Mouse (Mus musculus) heart, postnatal 4 days (tissue): ENCODE measurements at regions not wholly inside any gene's neighbourhood (a gene's known extent, or its start where the extent isn't known, plus 50 kb on each side); places are given as distances from the start of the nearest gene placed in this dataset.

Experiments used
- DNase-seq: peaks from one replicate; pipeline ENCODE4 v3.0.0; 2021

- no peak for DNase-seq
Observed at GRCm38 (mm10) chr3:130977921-130978700, 132.2 kb upstream of the Lef1 start.

GRCm38 (mm10) chr3:130976206-130976605, 134.1 kb upstream of the Lef1 start:
- DNase-seq = no peak

GRCm38 (mm10) chr3:130975291-130975690, 135.0 kb upstream of the Lef1 start:
- no peak for DNase-seq

- peak; percentile 37 for DNase-seq
Observed at GRCm38 (mm10) chr3:130972126-130972525, 138.1 kb upstream of the Lef1 start.

- DNase-seq = no peak
Observed at GRCm38 (mm10) chr3:130965275-130965674, 145.0 kb upstream of the Lef1 start.

- no peak for DNase-seq
Observed at GRCm38 (mm10) chr3:130964088-130964487, 146.2 kb upstream of the Lef1 start.

- DNase-seq = no peak
Observed at GRCm38 (mm10) chr3:130963625-130964024, 146.6 kb upstream of the Lef1 start.

GRCm38 (mm10) chr3:130962701-130963472, 147.4 kb upstream of the Lef1 start:
- DNase-seq = no peak

- no peak for DNase-seq
Observed at GRCm38 (mm10) chr3:130962151-130962633, 148.1 kb upstream of the Lef1 start.

GRCm38 (mm10) chr3:130961704-130962103, 148.6 kb upstream of the Lef1 start:
- no peak for DNase-seq

- no peak for DNase-seq
Observed at GRCm38 (mm10) chr3:130955958-130956357, 154.3 kb upstream of the Lef1 start.

- DNase-seq = no peak
Observed at GRCm38 (mm10) chr3:130951381-130951780, 158.9 kb upstream of the Lef1 start.

GRCm38 (mm10) chr3:130950872-130951271, 159.4 kb upstream of the Lef1 start:
- no peak for DNase-seq

GRCm38 (mm10) chr3:130947880-130948279, 162.4 kb upstream of the Lef1 start:
- DNase-seq = no peak

- DNase-seq = no peak
Observed at GRCm38 (mm10) chr3:130947277-130947606, 163.0 kb upstream of the Lef1 start.

GRCm38 (mm10) chr3:130946576-130947276, 163.5 kb upstream of the Lef1 start:
- DNase-seq = no peak

- peak; percentile 47 for DNase-seq
Observed at GRCm38 (mm10) chr3:130945861-130946449, 164.3 kb upstream of the Lef1 start.

- DNase-seq = no peak
Observed at GRCm38 (mm10) chr3:130945396-130945795, 164.9 kb upstream of the Lef1 start.

GRCm38 (mm10) chr3:130944241-130944640, 166.0 kb upstream of the Lef1 start:
- DNase-seq = no peak

- DNase-seq = no peak
Observed at GRCm38 (mm10) chr3:130942947-130943630, 167.2 kb upstream of the Lef1 start.

- peak; percentile 46 for DNase-seq
Observed at GRCm38 (mm10) chr3:130940302-130940867, 169.9 kb upstream of the Lef1 start.

GRCm38 (mm10) chr3:130936980-130937379, 173.3 kb upstream of the Lef1 start:
- no peak for DNase-seq
